Mouse (Mus musculus): ENCODE data around the gene Ppfibp1. TPM values are rescaled to one million over a fixed set of nuclear protein-coding genes. Genes with fewer than 3 reads are reported as not detected.

Gene Ppfibp1
- polyA plus RNA-seq, 1 experiment from 2014 or later = 66.1 TPM

GRCm38 (mm10) chr6:146947186-146947585 is 58.9 kb downstream of the Ppfibp1 start:
- no peak overlapping the region for H3K4me3 ChIP-seq (ENCODE audit: low read length)
- WGBS = 32% methylated on average over 4 of the region's 4 CpGs
- H3K9me3 ChIP-seq (ENCODE audit: low read length) = no peaks in the 10 kb centered on the region
- no peaks in the 10 kb centered on the region for H3K27me3 ChIP-seq (ENCODE audit: insufficient read depth, low read length)
- no peak overlapping the region for H3K9ac ChIP-seq (replicated peaks; ENCODE audit: low read length)
- 0 out of 2 replicates have a peak overlapping the region, but pooled peaks have one; percentile 22 for H3K4me2 ChIP-seq (replicated peaks; ENCODE audit: low read depth, low read length)
- H3K4me1 ChIP-seq (ENCODE audit: insufficient read depth, low read length) = peaks cover 61% of the 10 kb centered on the region
- peak overlapping the region; percentile 93 for H3K27ac ChIP-seq (ENCODE audit: low read length)
- peak; percentile 79 for ATAC-seq (ENCODE audit: low FRiP score, low TSS enrichment)
- no peaks in the 10 kb centered on the region for H3K36me3 ChIP-seq (ENCODE audit: insufficient read depth, low read length)

- WGBS = 47% methylated on average over 10 of the region's 10 CpGs
These were observed 61.6 kb downstream of the Ppfibp1 start for GRCm38 (mm10) chr6:146949682-146950453.

GRCm38 (mm10) chr6:146950454-146950832 is 62.2 kb downstream of the Ppfibp1 start:
- H3K4me3 ChIP-seq (ENCODE audit: low read length) = no peak overlapping the region
- H3K27me3 ChIP-seq (ENCODE audit: insufficient read depth, low read length) = no peaks in the 10 kb centered on the region
- H3K9me3 ChIP-seq (ENCODE audit: low read length) = no peaks in the 10 kb centered on the region
- no peak overlapping the region for H3K4me2 ChIP-seq (replicated peaks; ENCODE audit: low read depth, low read length)
- 21% methylated on average over 1 of the region's 1 CpGs for WGBS
- no peak for ATAC-seq (ENCODE audit: low FRiP score, low TSS enrichment)
- H3K4me1 ChIP-seq (ENCODE audit: insufficient read depth, low read length) = peaks cover 51% of the 10 kb centered on the region
- no peaks in the 10 kb centered on the region for H3K36me3 ChIP-seq (ENCODE audit: insufficient read depth, low read length)
- H3K27ac ChIP-seq (ENCODE audit: low read length) = no peak overlapping the region
- no peak overlapping the region for H3K9ac ChIP-seq (replicated peaks; ENCODE audit: low read length)

More at GRCm38 (mm10) chr6:146949682-146950453, 61.6 kb downstream of the Ppfibp1 start:
- no peaks in the 10 kb centered on the region for H3K27me3 ChIP-seq (ENCODE audit: insufficient read depth, low read length)
- no peak overlapping the region for H3K9ac ChIP-seq (replicated peaks; ENCODE audit: low read length)
- H3K4me3 ChIP-seq (ENCODE audit: low read length) = no peak overlapping the region
- ATAC-seq (ENCODE audit: low FRiP score, low TSS enrichment) = no peak
- peaks cover 54% of the 10 kb centered on the region for H3K4me1 ChIP-seq (ENCODE audit: insufficient read depth, low read length)
- no peaks in the 10 kb centered on the region for H3K36me3 ChIP-seq (ENCODE audit: insufficient read depth, low read length)
- no peaks in the 10 kb centered on the region for H3K9me3 ChIP-seq (ENCODE audit: low read length)
- H3K4me2 ChIP-seq (replicated peaks; ENCODE audit: low read depth, low read length) = no peak overlapping the region
- no peak overlapping the region for H3K27ac ChIP-seq (ENCODE audit: low read length)

GRCm38 (mm10) chr6:146954258-146954657 is 66.0 kb downstream of the Ppfibp1 start, which contains the start of gene 1700034J05Rik:
Gene 1700034J05Rik (minus strand): TSS chr6:146954422.
- no peak for ATAC-seq (ENCODE audit: low FRiP score, low TSS enrichment)
- H3K27me3 ChIP-seq (ENCODE audit: insufficient read depth, low read length) = no peaks in the 10 kb centered on the region
- H3K9me3 ChIP-seq (ENCODE audit: low read length) = no peaks in the 10 kb centered on the region
- 88% methylated on average over 1 of the region's 1 CpGs for WGBS
- no peak within 1 kb of the TSS for H3K4me3 ChIP-seq (ENCODE audit: low read length)
- no peak within 1 kb of the TSS for H3K9ac ChIP-seq (replicated peaks; ENCODE audit: low read length)
- H3K27ac ChIP-seq (ENCODE audit: low read length) = no peak within 1 kb of the TSS
- H3K36me3 ChIP-seq (ENCODE audit: insufficient read depth, low read length) = no peaks in the 10 kb centered on the region
- H3K4me1 ChIP-seq (ENCODE audit: insufficient read depth, low read length) = peaks cover 31% of the 10 kb centered on the region
- no peak within 1 kb of the TSS for H3K4me2 ChIP-seq (replicated peaks; ENCODE audit: low read depth, low read length)

- 72% methylated on average over 1 of the region's 1 CpGs for WGBS
- Histone ChIP-seq H3K27ac (ENCODE audit: low read length) (no peak overlapping the region), H3K27me3 (ENCODE audit: insufficient read depth, low read length) (no peaks in the 10 kb centered on the region), H3K36me3 (ENCODE audit: insufficient read depth, low read length) (no peaks in the 10 kb centered on the region), H3K4me2 (replicated peaks; ENCODE audit: low read depth, low read length) (no peak overlapping the region), H3K9me3 (ENCODE audit: low read length) (no peaks in the 10 kb centered on the region), H3K4me3 (ENCODE audit: low read length) (no peak overlapping the region), H3K4me1 (ENCODE audit: insufficient read depth, low read length) (peaks cover 30% of the 10 kb centered on the region), H3K9ac (replicated peaks; ENCODE audit: low read length) (no peak overlapping the region)
- no peak for ATAC-seq (ENCODE audit: low FRiP score, low TSS enrichment)
These were observed 67.2 kb downstream of the Ppfibp1 start for GRCm38 (mm10) chr6:146955475-146955874.

GRCm38 (mm10) chr6:146955896-146956295 is 67.6 kb downstream of the Ppfibp1 start:
- no peak overlapping the region for H3K4me3 ChIP-seq (ENCODE audit: low read length)
- ATAC-seq (ENCODE audit: low FRiP score, low TSS enrichment) = peak; percentile 87
- no peak overlapping the region for H3K4me2 ChIP-seq (replicated peaks; ENCODE audit: low read depth, low read length)
- no peak overlapping the region for H3K9ac ChIP-seq (replicated peaks; ENCODE audit: low read length)
- no peaks in the 10 kb centered on the region for H3K9me3 ChIP-seq (ENCODE audit: low read length)
- 41% methylated on average over 12 of the region's 12 CpGs for WGBS
- H3K4me1 ChIP-seq (ENCODE audit: insufficient read depth, low read length) = peaks cover 30% of the 10 kb centered on the region
- H3K36me3 ChIP-seq (ENCODE audit: insufficient read depth, low read length) = no peaks in the 10 kb centered on the region
- H3K27me3 ChIP-seq (ENCODE audit: insufficient read depth, low read length) = no peaks in the 10 kb centered on the region
- no peak overlapping the region for H3K27ac ChIP-seq (ENCODE audit: low read length)

- no peak overlapping the region for H3K27ac ChIP-seq (ENCODE audit: low read length)
- no peak for ATAC-seq (ENCODE audit: low FRiP score, low TSS enrichment)
- WGBS = 89% methylated on average over 1 of the region's 1 CpGs
- no peak overlapping the region for H3K9ac ChIP-seq (replicated peaks; ENCODE audit: low read length)
- no peak overlapping the region for H3K4me2 ChIP-seq (replicated peaks; ENCODE audit: low read depth, low read length)
- H3K4me1 ChIP-seq (ENCODE audit: insufficient read depth, low read length) = peaks cover 31% of the 10 kb centered on the region
- H3K9me3 ChIP-seq (ENCODE audit: low read length) = no peaks in the 10 kb centered on the region
- no peak overlapping the region for H3K4me3 ChIP-seq (ENCODE audit: low read length)
- H3K27me3 ChIP-seq (ENCODE audit: insufficient read depth, low read length) = no peaks in the 10 kb centered on the region
- no peaks in the 10 kb centered on the region for H3K36me3 ChIP-seq (ENCODE audit: insufficient read depth, low read length)
These were observed 68.7 kb downstream of the Ppfibp1 start for GRCm38 (mm10) chr6:146956961-146957360.

- ATAC-seq (ENCODE audit: low FRiP score, low TSS enrichment) = no peak
- H3K27me3 ChIP-seq (ENCODE audit: insufficient read depth, low read length) = no peaks in the 10 kb centered on the region
- H3K4me3 ChIP-seq (ENCODE audit: low read length) = no peak overlapping the region
- H3K9me3 ChIP-seq (ENCODE audit: low read length) = no peaks in the 10 kb centered on the region
- 78% methylated on average over 1 of the region's 1 CpGs for WGBS
- no peak overlapping the region for H3K9ac ChIP-seq (replicated peaks; ENCODE audit: low read length)
- no peak overlapping the region for H3K27ac ChIP-seq (ENCODE audit: low read length)
- 0 out of 2 replicates have a peak, but pooled peaks cover 5% of the 10 kb centered on the region for H3K36me3 ChIP-seq (ENCODE audit: insufficient read depth, low read length)
- no peak overlapping the region for H3K4me2 ChIP-seq (replicated peaks; ENCODE audit: low read depth, low read length)
- H3K4me1 ChIP-seq (ENCODE audit: insufficient read depth, low read length) = peaks cover 31% of the 10 kb centered on the region
These were observed 70.4 kb downstream of the Ppfibp1 start for GRCm38 (mm10) chr6:146958694-146959093.

- WGBS = 38% methylated on average over 9 of the region's 9 CpGs
- Histone ChIP-seq H3K9me3 (ENCODE audit: low read length) (no peaks in the 10 kb centered on the region), H3K27ac (ENCODE audit: low read length) (no peak overlapping the region; the same call in 1 of the 2 replicates)
These were observed 71.8 kb downstream of the Ppfibp1 start for GRCm38 (mm10) chr6:146959908-146960680.

More at GRCm38 (mm10) chr6:146959908-146960680, 71.8 kb downstream of the Ppfibp1 start:
- H3K4me3 ChIP-seq (ENCODE audit: low read length) = no peak overlapping the region
- no peak overlapping the region for H3K4me2 ChIP-seq (replicated peaks; ENCODE audit: low read depth, low read length)
- ATAC-seq (ENCODE audit: low FRiP score, low TSS enrichment) = no peak; the same call in 1 of the 2 replicates
- no peak overlapping the region for H3K9ac ChIP-seq (replicated peaks; ENCODE audit: low read length)
- H3K27me3 ChIP-seq (ENCODE audit: insufficient read depth, low read length) = no peaks in the 10 kb centered on the region
- H3K4me1 ChIP-seq (ENCODE audit: insufficient read depth, low read length) = peaks cover 31% of the 10 kb centered on the region
- 0 out of 2 replicates have a peak, but pooled peaks cover 5% of the 10 kb centered on the region for H3K36me3 ChIP-seq (ENCODE audit: insufficient read depth, low read length)

Data from kidney, embryonic 16.5 days (tissue).